Mouse (Mus musculus): ENCODE results near the gene Thy1. TPM values are rescaled to one million over a fixed set of nuclear protein-coding genes. Genes with fewer than 3 reads are reported as not detected.

The Thy1 gene
- polyA plus RNA-seq, 1 experiment = 11.6 TPM

GRCm38 (mm10) chr9:44085741-44086665 lies 42.8 kb downstream of the Thy1 start:
- TF ChIP-seq CTCF (IDR thresholded peaks at IDR 0.05; ENCODE audit: borderline replicate concordance, extremely low read depth, insufficient read depth, insufficient read length) (no peak), POLR2A (IDR thresholded peaks at IDR 0.05; ENCODE audit: borderline replicate concordance, extremely low read depth, insufficient read depth, insufficient read length, poor library complexity, severe bottlenecking) (no peak)
- no peak for DNase-seq (ENCODE audit: low read depth)

- no peak for DNase-seq (ENCODE audit: low read depth)
- no peak for TF ChIP-seq CTCF (IDR thresholded peaks at IDR 0.05; ENCODE audit: borderline replicate concordance, extremely low read depth, insufficient read depth, insufficient read length)
These were observed 43.8 kb downstream of the Thy1 start for GRCm38 (mm10) chr9:44086960-44087359.

- no peak for TF ChIP-seq POLR2A (IDR thresholded peaks at IDR 0.05; ENCODE audit: borderline replicate concordance, extremely low read depth, insufficient read depth, insufficient read length, poor library complexity, severe bottlenecking)
- no peak for TF ChIP-seq CTCF (IDR thresholded peaks at IDR 0.05; ENCODE audit: borderline replicate concordance, extremely low read depth, insufficient read depth, insufficient read length)
- DNase-seq (ENCODE audit: low read depth) = no peak
These were observed 44.7 kb downstream of the Thy1 start for GRCm38 (mm10) chr9:44087761-44088455.

GRCm38 (mm10) chr9:44088877-44089608 lies 45.9 kb downstream of the Thy1 start:
- no peak for DNase-seq (ENCODE audit: low read depth)
- TF ChIP-seq CTCF (IDR thresholded peaks at IDR 0.05; ENCODE audit: borderline replicate concordance, extremely low read depth, insufficient read depth, insufficient read length) = no peak

GRCm38 (mm10) chr9:44093612-44094503 lies 50.7 kb downstream of the Thy1 start:
- TF ChIP-seq CTCF (IDR thresholded peaks at IDR 0.05; ENCODE audit: borderline replicate concordance, extremely low read depth, insufficient read depth, insufficient read length) (peak; percentile 91), POLR2A (IDR thresholded peaks at IDR 0.05; ENCODE audit: borderline replicate concordance, extremely low read depth, insufficient read depth, insufficient read length, poor library complexity, severe bottlenecking) (no peak)
- peak; percentile 81 for DNase-seq (ENCODE audit: low read depth)

GRCm38 (mm10) chr9:44094737-44095136 lies 51.6 kb downstream of the Thy1 start:
- no peak for DNase-seq (ENCODE audit: low read depth)
- no peak for TF ChIP-seq CTCF (IDR thresholded peaks at IDR 0.05; ENCODE audit: borderline replicate concordance, extremely low read depth, insufficient read depth, insufficient read length)
- TF ChIP-seq POLR2A (IDR thresholded peaks at IDR 0.05; ENCODE audit: borderline replicate concordance, extremely low read depth, insufficient read depth, insufficient read length, poor library complexity, severe bottlenecking) = no peak

GRCm38 (mm10) chr9:44095781-44096180 lies 52.6 kb downstream of the Thy1 start:
- TF ChIP-seq POLR2A (IDR thresholded peaks at IDR 0.05; ENCODE audit: borderline replicate concordance, extremely low read depth, insufficient read depth, insufficient read length, poor library complexity, severe bottlenecking) = no peak
- TF ChIP-seq CTCF (IDR thresholded peaks at IDR 0.05; ENCODE audit: borderline replicate concordance, extremely low read depth, insufficient read depth, insufficient read length) = no peak

GRCm38 (mm10) chr9:44096536-44096935 lies 53.4 kb downstream of the Thy1 start:
- TF ChIP-seq CTCF (IDR thresholded peaks at IDR 0.05; ENCODE audit: borderline replicate concordance, extremely low read depth, insufficient read depth, insufficient read length) = no peak
- TF ChIP-seq POLR2A (IDR thresholded peaks at IDR 0.05; ENCODE audit: borderline replicate concordance, extremely low read depth, insufficient read depth, insufficient read length, poor library complexity, severe bottlenecking) = no peak
- peak; percentile 88 for DNase-seq (ENCODE audit: low read depth)

More at GRCm38 (mm10) chr9:44095781-44096180, 52.6 kb downstream of the Thy1 start:
- DNase-seq (ENCODE audit: low read depth) = no peak

Other genes with a start within 250 kb of the Thy1 start
- gene Usp2, start 23.6 kb downstream of the Thy1 start, polyA plus RNA-seq (2012; rRNA removed) = 2.0 and 4.0 TPM in 2 replicates
- 1.8 and 3.8 TPM in 2 replicates for gene Mfrp, start 58.3 kb downstream of the Thy1 start, polyA plus RNA-seq (2012; rRNA removed)
- 5.2 and 6.8 TPM in 2 replicates for gene C1qtnf5, start 63.9 kb downstream of the Thy1 start, polyA plus RNA-seq (2012; rRNA removed)
- gene Gm49380, start 70.1 kb downstream of the Thy1 start, polyA plus RNA-seq (2012; rRNA removed) = 0.06 and 0.29 TPM in 2 replicates
- 31.4 and 34.7 TPM in 2 replicates for gene Rnf26, start 70.1 kb downstream of the Thy1 start, polyA plus RNA-seq (2012; rRNA removed)
- gene Mcam, start 91.1 kb downstream of the Thy1 start, polyA plus RNA-seq (2012; rRNA removed) = 28.5 and 28.9 TPM in 2 replicates
- 24.5 and 30.7 TPM in 2 replicates for gene Cbl, start 190.7 kb downstream of the Thy1 start, polyA plus RNA-seq (2012; rRNA removed)
- 0.15 TPM in 1 of 2 replicates, not detected in the other for gene Ccdc153, start 197.3 kb downstream of the Thy1 start, polyA plus RNA-seq (2012; rRNA removed)
- 0.57 and 0.78 TPM in 2 replicates for gene Pdzd3, start 208.1 kb downstream of the Thy1 start, polyA plus RNA-seq (2012; rRNA removed)
- 4.0 and 4.5 TPM in 2 replicates for gene Nlrx1, start 225.2 kb downstream of the Thy1 start, polyA plus RNA-seq (2012; rRNA removed)
- gene Abcg4, start 245.2 kb downstream of the Thy1 start, polyA plus RNA-seq (2012; rRNA removed) = 72.9 and 77.1 TPM in 2 replicates

Data from brain, embryonic 14.5 days (tissue).